Mouse (Mus musculus): Measurements from ENCODE around the gene Nedd4. TPM values are rescaled to one million over a fixed set of nuclear protein-coding genes. Genes with fewer than 3 reads are reported as not detected.
"Not testable (repeated sequence)": the region's sequence is repeated elsewhere in the genome, so short reads cannot be mapped to it uniquely, and the experiment has no call there.

The Nedd4 gene
- polyA plus RNA-seq, 1 experiment = 612 TPM

- TF ChIP-seq POLR2A (IDR thresholded peaks at IDR 0.05; ENCODE audit: borderline replicate concordance, extremely low read depth, insufficient read depth, insufficient read length, poor library complexity, severe bottlenecking) (no peak), CTCF (IDR thresholded peaks at IDR 0.05; ENCODE audit: borderline replicate concordance, extremely low read depth, insufficient read depth, insufficient read length) (no peak)
- DNase-seq (ENCODE audit: low read depth) = no peak
Measured at GRCm38 (mm10) chr9:72665517-72665916, 3.4 kb downstream of the Nedd4 start.

GRCm38 (mm10) chr9:72666352-72667021 lies 4.3 kb downstream of the Nedd4 start:
- DNase-seq (ENCODE audit: low read depth) = not testable (repeated sequence)

GRCm38 (mm10) chr9:72667126-72667525 lies 5.0 kb downstream of the Nedd4 start:
- TF ChIP-seq POLR2A (IDR thresholded peaks at IDR 0.05; ENCODE audit: borderline replicate concordance, extremely low read depth, insufficient read depth, insufficient read length, poor library complexity, severe bottlenecking) (no peak), CTCF (IDR thresholded peaks at IDR 0.05; ENCODE audit: borderline replicate concordance, extremely low read depth, insufficient read depth, insufficient read length) (no peak)
- DNase-seq (ENCODE audit: low read depth) = no peak

GRCm38 (mm10) chr9:72669383-72669782 lies 7.2 kb downstream of the Nedd4 start:
- DNase-seq (ENCODE audit: low read depth) = no peak
- TF ChIP-seq CTCF (IDR thresholded peaks at IDR 0.05; ENCODE audit: borderline replicate concordance, extremely low read depth, insufficient read depth, insufficient read length) = peak; percentile 16; the same call in 1 of the 2 replicates
- TF ChIP-seq POLR2A (IDR thresholded peaks at IDR 0.05; ENCODE audit: borderline replicate concordance, extremely low read depth, insufficient read depth, insufficient read length, poor library complexity, severe bottlenecking) = no peak

- DNase-seq (ENCODE audit: low read depth) = peak; percentile 91
- TF ChIP-seq POLR2A (IDR thresholded peaks at IDR 0.05; ENCODE audit: borderline replicate concordance, extremely low read depth, insufficient read depth, insufficient read length, poor library complexity, severe bottlenecking) (no peak), CTCF (IDR thresholded peaks at IDR 0.05; ENCODE audit: borderline replicate concordance, extremely low read depth, insufficient read depth, insufficient read length) (peak; percentile 94)
Measured at GRCm38 (mm10) chr9:72672361-72672760, 10.2 kb downstream of the Nedd4 start.

- TF ChIP-seq POLR2A (IDR thresholded peaks at IDR 0.05; ENCODE audit: borderline replicate concordance, extremely low read depth, insufficient read depth, insufficient read length, poor library complexity, severe bottlenecking) (no peak), CTCF (IDR thresholded peaks at IDR 0.05; ENCODE audit: borderline replicate concordance, extremely low read depth, insufficient read depth, insufficient read length) (no peak)
- DNase-seq (ENCODE audit: low read depth) = no peak
Measured at GRCm38 (mm10) chr9:72674957-72675744, 13.0 kb downstream of the Nedd4 start.

GRCm38 (mm10) chr9:72675745-72676200 lies 13.6 kb downstream of the Nedd4 start:
- no peak for DNase-seq (ENCODE audit: low read depth)
- TF ChIP-seq CTCF (IDR thresholded peaks at IDR 0.05; ENCODE audit: borderline replicate concordance, extremely low read depth, insufficient read depth, insufficient read length) = no peak
- TF ChIP-seq POLR2A (IDR thresholded peaks at IDR 0.05; ENCODE audit: borderline replicate concordance, extremely low read depth, insufficient read depth, insufficient read length, poor library complexity, severe bottlenecking) = no peak

GRCm38 (mm10) chr9:72677659-72678058 lies 15.5 kb downstream of the Nedd4 start:
- no peak for TF ChIP-seq CTCF (IDR thresholded peaks at IDR 0.05; ENCODE audit: borderline replicate concordance, extremely low read depth, insufficient read depth, insufficient read length)
- no peak for TF ChIP-seq POLR2A (IDR thresholded peaks at IDR 0.05; ENCODE audit: borderline replicate concordance, extremely low read depth, insufficient read depth, insufficient read length, poor library complexity, severe bottlenecking)
- no peak for DNase-seq (ENCODE audit: low read depth)

- DNase-seq (ENCODE audit: low read depth) = no peak
- TF ChIP-seq CTCF (IDR thresholded peaks at IDR 0.05; ENCODE audit: borderline replicate concordance, extremely low read depth, insufficient read depth, insufficient read length) = no peak
- TF ChIP-seq POLR2A (IDR thresholded peaks at IDR 0.05; ENCODE audit: borderline replicate concordance, extremely low read depth, insufficient read depth, insufficient read length, poor library complexity, severe bottlenecking) = no peak
Measured at GRCm38 (mm10) chr9:72678771-72679170, 16.6 kb downstream of the Nedd4 start.

GRCm38 (mm10) chr9:72681652-72682228 lies 19.6 kb downstream of the Nedd4 start:
- TF ChIP-seq POLR2A (IDR thresholded peaks at IDR 0.05; ENCODE audit: borderline replicate concordance, extremely low read depth, insufficient read depth, insufficient read length, poor library complexity, severe bottlenecking) (no peak), CTCF (IDR thresholded peaks at IDR 0.05; ENCODE audit: borderline replicate concordance, extremely low read depth, insufficient read depth, insufficient read length) (no peak)
- DNase-seq (ENCODE audit: low read depth) = no peak

- TF ChIP-seq CTCF (IDR thresholded peaks at IDR 0.05; ENCODE audit: borderline replicate concordance, extremely low read depth, insufficient read depth, insufficient read length) (no peak), POLR2A (IDR thresholded peaks at IDR 0.05; ENCODE audit: borderline replicate concordance, extremely low read depth, insufficient read depth, insufficient read length, poor library complexity, severe bottlenecking) (no peak)
Measured at GRCm38 (mm10) chr9:72683268-72683667, 21.1 kb downstream of the Nedd4 start.

More at GRCm38 (mm10) chr9:72683268-72683667, 21.1 kb downstream of the Nedd4 start:
- DNase-seq (ENCODE audit: low read depth) = no peak

All from brain, embryonic 14.5 days (tissue).